Mouse (Mus musculus) neural tube, embryonic 13.5 days (tissue): ENCODE measurements around the gene Grin3b. TPM values are rescaled to one million over a fixed set of nuclear protein-coding genes. Genes with fewer than 3 reads are reported as not detected.

ENCODE experiments used
- ATAC-seq: fragments of 200-750 bp; cut with Nextera tagmentation; 2 replicates; pipeline ENCODE4 v1.8.0; 2017; ENCODE audit warnings: low read depth, mild to moderate bottlenecking, moderate TSS enrichment, moderate library complexity
- H3K27ac ChIP-seq: fragments of 300-500 bp; sonication (generic); replicated peaks from 2 replicates; pipeline ENCODE4 v1.5.1; 2015; ENCODE audit warnings: moderate library complexity, mild to moderate bottlenecking, inconsistent platforms
- H3K27me3 ChIP-seq: fragments of 300-500 bp; sonication (generic); 2 replicates; pipeline ENCODE4 v1.6.1; 2015; ENCODE audit warnings: mild to moderate bottlenecking, inconsistent platforms
- H3K36me3 ChIP-seq: fragments of 300-500 bp; sonication (generic); 2 replicates; pipeline ENCODE4 v1.6.1; 2015; ENCODE audit warnings: mild to moderate bottlenecking, inconsistent platforms
- H3K4me1 ChIP-seq: fragments of 300-500 bp; sonication (generic); replicated peaks from 2 replicates; pipeline ENCODE4 v1.6.1; 2015; ENCODE audit warnings: inconsistent platforms
- H3K4me2 ChIP-seq: fragments of 300-500 bp; sonication (generic); 2 replicates; pipeline ENCODE4 v1.6.1; 2015; ENCODE audit warnings: inconsistent platforms, mild to moderate bottlenecking, moderate library complexity
- H3K4me3 ChIP-seq: fragments of 300-500 bp; sonication (generic); 2 replicates; pipeline ENCODE4 v1.5.1; 2015; ENCODE audit warnings: mild to moderate bottlenecking, inconsistent platforms
- H3K9ac ChIP-seq: fragments of 300-500 bp; sonication (generic); 2 replicates; pipeline ENCODE4 v1.6.1; 2015; ENCODE audit warnings: moderate library complexity, mild to moderate bottlenecking, inconsistent platforms
- H3K9me3 ChIP-seq: fragments of 300-500 bp; sonication (generic); 2 replicates; pipeline ENCODE4 v1.6.1; 2016; ENCODE audit warnings: inconsistent platforms
- WGBS: fragments of 180-500 bp; shearing (Covaris S2); methylation state at CpG from one replicate; pipeline ENCODE4 v1.1.7; 2015; 5-methylcytosine and 5-hydroxymethylcytosine counted together
- polyA plus RNA-seq: library from polyadenylated mRNA; unstranded; fragments of >200 nt; fragmentation: Nextera tagmentation; extraction: Ambion mirVana; gene quantifications from 2 replicates; pipeline ENCODE4 v1.2.1, GENCODE M21; 2015

Gene Grin3b
- polyA plus RNA-seq, 1 experiment from 2014 or later, result 0.61 TPM

- H3K27ac ChIP-seq, result peak overlapping the region; percentile 95
- 52% methylated on average over 6 of the region's 6 CpGs for WGBS
- H3K9me3 ChIP-seq, result no peaks in the 10 kb centered on the region; the same call in 1 of the 2 replicates
- H3K4me2 ChIP-seq, result peak overlapping the region; percentile 80
- H3K4me1 ChIP-seq, result peaks cover 64% of the 10 kb centered on the region
- H3K9ac ChIP-seq, result peak overlapping the region; percentile 73
- peak overlapping the region; percentile 72 for H3K4me3 ChIP-seq
- ATAC-seq, result no peak
- peaks cover 44% of the 10 kb centered on the region for H3K27me3 ChIP-seq
- no peaks in the 10 kb centered on the region for H3K36me3 ChIP-seq
Measured at GRCm38 (mm10) chr10:79986232-79986878, 15.8 kb downstream of the Grin3b start.

- peaks cover 3% of the 10 kb centered on the region; the same call in 1 of the 2 replicates for H3K9me3 ChIP-seq
- H3K4me1 ChIP-seq, result peaks cover 58% of the 10 kb centered on the region
- H3K4me2 ChIP-seq, result peak overlapping the region; percentile 80
- H3K9ac ChIP-seq, result peak overlapping the region; percentile 31; the same call in 1 of the 2 replicates
- peak overlapping the region; percentile 0; the same call in 1 of the 2 replicates for H3K4me3 ChIP-seq
- H3K27ac ChIP-seq, result no peak overlapping the region
- H3K27me3 ChIP-seq, result peaks cover 44% of the 10 kb centered on the region
- no peak for ATAC-seq
- 4% methylated on average over 11 of the region's 11 CpGs for WGBS
- H3K36me3 ChIP-seq, result no peaks in the 10 kb centered on the region
Measured at GRCm38 (mm10) chr10:79986963-79987362, 16.4 kb downstream of the Grin3b start.

- ATAC-seq, result no peak
- Histone ChIP-seq H3K4me2 (peak overlapping the region; percentile 80), H3K4me1 (peaks cover 48% of the 10 kb centered on the region), H3K27me3 (peaks cover 44% of the 10 kb centered on the region), H3K9me3 (peaks cover 3% of the 10 kb centered on the region; the same call in 1 of the 2 replicates), H3K36me3 (no peaks in the 10 kb centered on the region), H3K27ac (peak overlapping the region; percentile 25), H3K9ac (peak overlapping the region; percentile 67), H3K4me3 (peak overlapping the region; percentile 45)
- WGBS, result 11% methylated on average over 27 of the region's 27 CpGs
Measured at GRCm38 (mm10) chr10:79987771-79988505, 17.4 kb downstream of the Grin3b start.

GRCm38 (mm10) chr10:79988506-79989271 is 18.2 kb downstream of the Grin3b start, which contains the start of gene Cnn2:
Gene Cnn2 (plus strand): TSS chr10:79988584.
- peaks cover 41% of the 10 kb centered on the region for H3K4me1 ChIP-seq
- ATAC-seq, result no peak
- H3K9ac ChIP-seq, result peak within 1 kb of the TSS; percentile 67
- no peaks in the 10 kb centered on the region for H3K36me3 ChIP-seq
- peak within 1 kb of the TSS; percentile 80 for H3K4me2 ChIP-seq
- peaks cover 44% of the 10 kb centered on the region for H3K27me3 ChIP-seq
- H3K4me3 ChIP-seq, result peak within 1 kb of the TSS; percentile 45
- 1% methylated on average over 59 of the region's 59 CpGs for WGBS
- H3K9me3 ChIP-seq, result peaks cover 3% of the 10 kb centered on the region; the same call in 1 of the 2 replicates
- peak within 1 kb of the TSS; percentile 25 for H3K27ac ChIP-seq

- peaks cover 3% of the 10 kb centered on the region; the same call in 1 of the 2 replicates for H3K9me3 ChIP-seq
- peak overlapping the region; percentile 67 for H3K9ac ChIP-seq
- no peak for ATAC-seq
- 39% methylated on average over 8 of the region's 8 CpGs for WGBS
- H3K4me2 ChIP-seq, result peak overlapping the region; percentile 80
- peaks cover 40% of the 10 kb centered on the region for H3K4me1 ChIP-seq
- peak overlapping the region; percentile 45 for H3K4me3 ChIP-seq
- H3K27me3 ChIP-seq, result peaks cover 44% of the 10 kb centered on the region
- no peak overlapping the region for H3K27ac ChIP-seq
- peaks cover 2% of the 10 kb centered on the region; the same call in 1 of the 2 replicates for H3K36me3 ChIP-seq
Measured at GRCm38 (mm10) chr10:79989272-79989786, 18.8 kb downstream of the Grin3b start.

GRCm38 (mm10) chr10:79989870-79990269 is 19.4 kb downstream of the Grin3b start:
- Histone ChIP-seq H3K27ac (no peak overlapping the region), H3K4me2 (peak overlapping the region; percentile 80), H3K27me3 (peaks cover 44% of the 10 kb centered on the region), H3K4me3 (peak overlapping the region; percentile 45), H3K36me3 (peaks cover 5% of the 10 kb centered on the region; the same call in 1 of the 2 replicates), H3K9ac (peak overlapping the region; percentile 34; the same call in 1 of the 2 replicates), H3K4me1 (peaks cover 40% of the 10 kb centered on the region), H3K9me3 (peaks cover 3% of the 10 kb centered on the region; the same call in 1 of the 2 replicates)
- no peak for ATAC-seq
- 16% methylated on average over 15 of the region's 15 CpGs for WGBS

GRCm38 (mm10) chr10:79991099-79991498 is 20.6 kb downstream of the Grin3b start:
- H3K4me2 ChIP-seq, result no peak overlapping the region
- peaks cover 36% of the 10 kb centered on the region for H3K4me1 ChIP-seq
- no peak overlapping the region for H3K27ac ChIP-seq
- no peak overlapping the region for H3K9ac ChIP-seq
- peaks cover 44% of the 10 kb centered on the region for H3K27me3 ChIP-seq
- no peak for ATAC-seq
- peaks cover 5% of the 10 kb centered on the region; the same call in 1 of the 2 replicates for H3K36me3 ChIP-seq
- 61% methylated on average over 12 of the region's 12 CpGs for WGBS
- H3K9me3 ChIP-seq, result peaks cover 3% of the 10 kb centered on the region; the same call in 1 of the 2 replicates
- no peak overlapping the region for H3K4me3 ChIP-seq

- Histone ChIP-seq H3K9me3 (peaks cover 3% of the 10 kb centered on the region; the same call in 1 of the 2 replicates), H3K27me3 (peaks cover 44% of the 10 kb centered on the region), H3K4me2 (no peak overlapping the region), H3K27ac (no peak overlapping the region), H3K36me3 (peaks cover 5% of the 10 kb centered on the region; the same call in 1 of the 2 replicates), H3K9ac (no peak overlapping the region), H3K4me3 (no peak overlapping the region), H3K4me1 (peaks cover 32% of the 10 kb centered on the region)
- 85% methylated on average over 6 of the region's 6 CpGs for WGBS
- ATAC-seq, result no peak
Measured at GRCm38 (mm10) chr10:79991548-79991947, 21.0 kb downstream of the Grin3b start.

GRCm38 (mm10) chr10:79994397-79995115 is 24.0 kb downstream of the Grin3b start:
- Histone ChIP-seq H3K36me3 (peaks cover 5% of the 10 kb centered on the region; the same call in 1 of the 2 replicates), H3K4me2 (no peak overlapping the region), H3K9ac (no peak overlapping the region), H3K27me3 (peaks cover 16% of the 10 kb centered on the region), H3K27ac (no peak overlapping the region), H3K4me1 (peaks cover 20% of the 10 kb centered on the region), H3K4me3 (no peak overlapping the region), H3K9me3 (peaks cover 3% of the 10 kb centered on the region; the same call in 1 of the 2 replicates)
- ATAC-seq, result no peak
- 81% methylated on average over 16 of the region's 16 CpGs for WGBS

GRCm38 (mm10) chr10:79995636-79996035 is 25.1 kb downstream of the Grin3b start:
- Histone ChIP-seq H3K9ac (no peak overlapping the region), H3K27ac (no peak overlapping the region), H3K9me3 (peaks cover 3% of the 10 kb centered on the region; the same call in 1 of the 2 replicates), H3K4me1 (peaks cover 17% of the 10 kb centered on the region), H3K4me3 (peak overlapping the region; percentile 51; the same call in 1 of the 2 replicates), H3K4me2 (no peak overlapping the region), H3K36me3 (peaks cover 5% of the 10 kb centered on the region; the same call in 1 of the 2 replicates), H3K27me3 (peaks cover 12% of the 10 kb centered on the region)
- WGBS, result 82% methylated on average over 1 of the region's 1 CpGs
- ATAC-seq, result no peak
